Mouse (Mus musculus) liver, adult (tissue): ENCODE results near the gene Cnga3.

ENCODE experiments used
- GATA4 ChIP-seq: IDR thresholded peaks from 2 replicates; pipeline ENCODE4 v1.6.1; 2014; ENCODE audit warnings: mild to moderate bottlenecking, low read length; ENCODE audit not compliant: insufficient replicate concordance

Cnga3 gene

GRCm38 (mm10) chr1:37242253-37242652, 28.0 kb downstream of the Cnga3 start:
- no peak for TF ChIP-seq GATA4

- TF ChIP-seq GATA4 = no peak
Observed at GRCm38 (mm10) chr1:37246476-37246875, 32.2 kb downstream of the Cnga3 start.

- TF ChIP-seq GATA4 = no peak
Observed at GRCm38 (mm10) chr1:37248406-37248805, 34.2 kb downstream of the Cnga3 start.

- no peak for TF ChIP-seq GATA4
Observed at GRCm38 (mm10) chr1:37250643-37251310, 36.5 kb downstream of the Cnga3 start.

- no peak for TF ChIP-seq GATA4
Observed at GRCm38 (mm10) chr1:37258443-37258842, 44.2 kb downstream of the Cnga3 start.

GRCm38 (mm10) chr1:37272464-37272863, 58.2 kb downstream of the Cnga3 start:
- no peak for TF ChIP-seq GATA4

- no peak for TF ChIP-seq GATA4
Observed at GRCm38 (mm10) chr1:37286556-37286955, 72.3 kb downstream of the Cnga3 start.

GRCm38 (mm10) chr1:37287748-37288147, 73.5 kb downstream of the Cnga3 start:
- no peak for TF ChIP-seq GATA4

GRCm38 (mm10) chr1:37288181-37288935, 74.1 kb downstream of the Cnga3 start:
- no peak for TF ChIP-seq GATA4

GRCm38 (mm10) chr1:37288941-37289340, 74.7 kb downstream of the Cnga3 start:
- no peak for TF ChIP-seq GATA4

- TF ChIP-seq GATA4 = no peak
Observed at GRCm38 (mm10) chr1:37296414-37296813, 82.2 kb downstream of the Cnga3 start.

- 0 out of 2 replicates have a peak, but pooled peaks have one; percentile 54 for TF ChIP-seq GATA4
Observed at GRCm38 (mm10) chr1:37298904-37299303, 84.7 kb downstream of the Cnga3 start.

- TF ChIP-seq GATA4 = no peak
Observed at GRCm38 (mm10) chr1:37299540-37300491, 85.6 kb downstream of the Cnga3 start, which contains the start of gene Inpp4a. TSS of gene Inpp4a (plus strand) at chr1:37299865.

- TF ChIP-seq GATA4 = no peak
Observed at GRCm38 (mm10) chr1:37300650-37301049, 86.4 kb downstream of the Cnga3 start.

GRCm38 (mm10) chr1:37302801-37303200, 88.6 kb downstream of the Cnga3 start:
- no peak for TF ChIP-seq GATA4
